Comparison of ENCODE assay signal across 12 mouse cellular contexts in the genomic region with DNA sequence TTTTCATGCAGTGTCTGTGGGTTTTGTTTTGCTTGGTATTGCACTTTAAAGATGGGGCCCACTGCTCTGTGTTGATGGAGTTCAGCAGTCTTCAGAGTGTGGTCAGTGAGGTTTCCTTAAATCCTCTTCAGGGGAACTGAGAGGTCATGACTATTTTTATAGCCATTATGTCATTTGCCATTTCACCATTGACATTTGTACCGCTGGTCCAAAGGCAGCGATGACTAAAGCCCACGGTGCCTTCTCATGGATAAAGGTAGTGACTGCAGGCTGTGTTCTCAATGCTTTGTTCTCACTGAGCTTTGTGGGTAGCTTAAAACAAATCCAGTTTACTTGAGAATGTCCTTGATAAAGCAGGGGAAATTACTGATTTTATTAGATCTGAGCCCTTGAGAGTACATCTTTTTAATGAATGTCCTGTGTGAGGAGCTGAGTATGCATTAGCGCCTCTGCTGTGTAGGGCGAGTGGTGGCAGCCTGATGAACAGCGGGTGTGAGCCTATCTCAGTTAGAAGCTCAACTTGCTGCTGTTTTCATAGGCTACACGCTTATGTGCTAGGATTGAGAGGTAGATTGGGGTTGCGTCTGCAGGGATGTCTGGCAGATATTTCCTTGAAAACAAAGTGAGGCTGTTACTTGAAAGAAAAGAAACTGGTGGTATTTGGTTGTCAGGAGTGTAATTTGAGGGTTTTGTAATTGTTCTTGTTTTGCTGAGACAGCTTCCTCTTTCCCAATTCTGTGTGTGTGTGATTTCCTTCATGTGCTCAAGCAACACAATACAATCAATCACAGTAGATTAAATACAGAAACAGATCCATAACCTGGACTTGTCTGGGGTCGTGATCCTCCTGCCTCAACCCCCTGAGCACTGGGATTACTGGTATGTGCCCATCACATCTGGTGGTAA. TPM values are rescaled to one million over a fixed set of nuclear protein-coding genes. Genes with fewer than 3 reads are reported as not detected.
DNase-seq lines count a peak whose midpoint lies in the region; ATAC-seq and TF ChIP-seq lines count a peak whose summit lies in the region.
"Had no signal": no experiment of that assay in that cellular context is flagged by ENCODE, and none has a peak within 500 bp of the region (broad histone marks: within the 10 kb centered on the region; RNA-seq: fewer than 3 reads in every experiment).

No protein-coding gene starts in this region.

- peak overlapping the region; percentile 85 for H3K27ac ChIP-seq in gastrocnemius, adult 2 months
- H3K27ac ChIP-seq: left cerebral cortex, adult 2 months; neural tube, embryonic 12.5 days had no signal

- intact Hi-C loops in gastrocnemius, adult 2 months (cut with DNase I) = loop anchor here (5.0 kb wide), 1 partner anchor 139 kb away; no protein-coding TSS in a partner anchor

- peak; percentile 32; the same call in 1 of the 2 replicates for TF ChIP-seq CTCF in gastrocnemius, adult 2 months (IDR thresholded peaks at IDR 0.05)
- no peak for TF ChIP-seq CTCF in brain, embryonic 14.5 days (IDR thresholded peaks at IDR 0.05; ENCODE audit: borderline replicate concordance, extremely low read depth, insufficient read depth, insufficient read length)

- peak; percentile 52 for ATAC-seq in megakaryocyte, adult 5-6 weeks (ENCODE audit: poor library complexity, severe bottlenecking)

- H3K4me3 ChIP-seq in gastrocnemius, adult 2 months = peak overlapping the region; percentile 54
- H3K4me3 ChIP-seq: left cerebral cortex, adult 2 months; neural tube, embryonic 12.5 days had no signal

- DNase-seq in gastrocnemius, adult 2 months = peak; percentile 41
- DNase-seq in gastrocnemius, postnatal 10 days = no peak
- DNase-seq in 416B (ENCODE audit: low read depth) = peak; percentile 79
- peak; percentile 46 for DNase-seq in brain, embryonic 14.5 days (ENCODE audit: low read depth)
- no peak for DNase-seq in layer of hippocampus, adult 11-12 months (ENCODE audit: low spot score)
- DNase-seq in natural killer cell, adult 2 months (ENCODE audit: low spot score in 2 of 2) = no peak
- DNase-seq in frontal cortex, adult 2 months (ENCODE audit: extremely low spot score in 1 of 2, low spot score in 1 of 2) = no peak
- DNase-seq: gastrocnemius, postnatal 14 days; thymus, postnatal 25 days had no signal

- no peak for TF ChIP-seq POLR2A in brain, embryonic 14.5 days (IDR thresholded peaks at IDR 0.05; ENCODE audit: borderline replicate concordance, extremely low read depth, insufficient read depth, insufficient read length, poor library complexity, severe bottlenecking)

RNA-seq across cellular contexts. Expression of gene Myh10, which starts 15.4 kb away (rescaled TPM):
- total RNA-seq in gastrocnemius, adult 2 months (2021) = 10 to 100 TPM; 12.3 to 28.6 TPM
- 10 to 100 TPM; 27.2 to 34.8 TPM for total RNA-seq in gastrocnemius, postnatal 10 days (2021)
- polyA plus RNA-seq in brain, embryonic 14.5 days (2012; rRNA removed) = 141 and 189 TPM in 2 replicates
- 1.6 and 1.9 TPM in 2 replicates for total RNA-seq in megakaryocyte, adult 5-6 weeks (2015)
- total RNA-seq in megakaryocyte, adult 5-6 weeks (2017) = 0.59 and 1.5 TPM in 2 replicates
- polyA plus RNA-seq in frontal cortex, adult 2 months (2012; rRNA removed) = 137 and 141 TPM in 2 replicates

Comparison
In these comparisons a context has a peak if more than half of its experiments do, and no peak if none do; other contexts are left out.
1. DNase-seq: peak in gastrocnemius, adult 2 months (single experiment), 416B (single experiment) and brain, embryonic 14.5 days (single experiment); none in gastrocnemius, postnatal 10 days (single experiment), layer of hippocampus, adult 11-12 months (single experiment), natural killer cell, adult 2 months (0 of 2) and frontal cortex, adult 2 months (0 of 2).
2. RNA of gene Myh10, which starts 15.4 kb away (total RNA-seq): 27.2 to 34.8 TPM in gastrocnemius, postnatal 10 days and 12.3 to 28.6 TPM in gastrocnemius, adult 2 months; 0.59 to 1.9 TPM in megakaryocyte, adult 5-6 weeks; every median in the first group is over 4 times any median in the second.